Comparison of ENCODE assay signal across 8 mouse cellular contexts in the genomic region with DNA sequence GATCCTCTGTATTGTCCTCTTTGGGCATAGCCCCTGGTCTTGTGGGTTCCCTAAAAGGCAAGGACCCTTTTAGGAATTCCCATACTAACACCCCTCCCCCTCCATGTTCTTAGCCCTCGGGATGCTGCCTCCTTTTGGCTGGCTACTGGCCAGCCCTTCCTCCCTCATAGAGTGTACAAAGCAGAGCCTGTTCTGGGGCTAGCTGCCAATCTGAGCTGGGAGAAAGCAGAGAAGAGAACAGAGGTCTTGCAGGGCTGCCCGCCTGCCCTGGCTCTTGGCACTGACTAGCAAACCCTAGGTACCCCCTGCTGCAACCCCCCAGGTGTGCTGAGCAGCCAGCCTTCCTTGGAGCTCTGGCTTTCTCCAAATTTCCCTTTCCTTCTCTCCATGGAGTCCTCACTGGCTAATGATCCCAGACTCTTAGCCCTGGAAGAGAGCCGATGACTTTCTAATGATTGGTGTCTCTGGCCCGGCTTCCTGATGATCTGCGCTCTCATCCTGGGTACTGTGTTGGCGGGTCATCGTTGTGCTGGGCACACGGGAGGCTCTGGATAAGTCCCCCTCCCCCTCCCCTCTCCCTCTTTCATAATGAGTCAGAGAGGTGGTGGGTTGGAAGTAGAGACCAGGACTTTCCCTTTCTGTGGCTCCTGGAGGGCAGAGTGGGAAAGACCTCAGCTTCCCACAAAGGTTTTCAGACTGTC. TPM values are rescaled to one million over a fixed set of nuclear protein-coding genes. Genes with fewer than 3 reads are reported as not detected.
A peak's percentile ranks its signal among the peaks of the same experiment; 100 is the strongest.
DNase-seq lines count a peak whose midpoint lies in the region; ATAC-seq and TF ChIP-seq lines count a peak whose summit lies in the region.

No protein-coding gene starts in this region.

- H3K4me3 ChIP-seq in kidney, adult 2 months (ENCODE audit: insufficient read depth, low read depth, low read length), result no peak overlapping the region

- H3K27me3 ChIP-seq in kidney, adult 2 months (replicated peaks; ENCODE audit: control insufficient read depth, insufficient read depth, low read length), result no peaks in the 10 kb centered on the region

- peaks cover 36% of the 10 kb centered on the region for H3K4me1 ChIP-seq in kidney, adult 2 months (ENCODE audit: control insufficient read depth, insufficient read depth, low read length)

- H3K36me3 ChIP-seq in kidney, adult 2 months (ENCODE audit: control insufficient read depth, insufficient read depth, low read length), result no peaks in the 10 kb centered on the region

- H3K27ac ChIP-seq in kidney, adult 2 months (ENCODE audit: insufficient read depth, low read depth, low read length), result no peak overlapping the region

- no peak for TF ChIP-seq CTCF in kidney, adult 2 months (conservative IDR thresholded peaks at IDR 0.05; ENCODE audit: insufficient read depth, insufficient read length, low read depth, low read length)

- no peak for TF ChIP-seq POLR2A in kidney, adult 2 months (IDR thresholded peaks at IDR 0.05; ENCODE audit: low read depth, low read length)

- no peak for DNase-seq in cerebellum, adult 8-10 months
- DNase-seq in right cerebral cortex, adult 18-20 months, result peak; percentile 64
- DNase-seq in right cerebral cortex, postnatal 25 days, result no peak
- DNase-seq in kidney, adult 2 months, result peak; percentile 86
- peak; percentile 70 for DNase-seq in lung, postnatal 10 days
- DNase-seq in adrenal gland, postnatal 36 days, result no peak

- 30% methylated on average over 8 of the region's 8 CpGs for WGBS in kidney, adult 2 months

- 0 out of 2 replicates have a peak, but pooled peaks have one; percentile 40 for ATAC-seq in cerebellum, adult (ENCODE audit: insufficient number of reproducible peaks, low FRiP score, low TSS enrichment)
- no peak for ATAC-seq in granulocyte monocyte progenitor cell, adult 5-6 weeks (replicated peaks; ENCODE audit: poor library complexity, severe bottlenecking)

RNA-seq across cellular contexts. Expression of gene Fam83f, which starts 8.0 kb away (rescaled TPM):
- 2.8 and 3.1 TPM in 2 replicates for polyA plus RNA-seq in kidney, adult 2 months (2012; rRNA removed)
- total RNA-seq in granulocyte monocyte progenitor cell, adult 5-6 weeks (2014; fragmentation: Nextera tagmentation), result 0.30 and 1.0 TPM in 2 replicates
- total RNA-seq in granulocyte monocyte progenitor cell, adult 5-6 weeks (2017), result not detected in 2 replicates
- under 1 TPM; 0.13 to 0.16 TPM for total RNA-seq in adrenal gland, postnatal 36 days (2021)

RNA-seq across cellular contexts. Expression of gene Tnrc6b, which starts 31.4 kb away (rescaled TPM):
- 12.1 and 14.2 TPM in 2 replicates for polyA plus RNA-seq in kidney, adult 2 months (2012; rRNA removed)
- 48.8 and 59.3 TPM in 2 replicates for total RNA-seq in granulocyte monocyte progenitor cell, adult 5-6 weeks (2014; fragmentation: Nextera tagmentation)
- total RNA-seq in granulocyte monocyte progenitor cell, adult 5-6 weeks (2017), result 20.0 and 26.6 TPM in 2 replicates
- 10 to 100 TPM; 46.5 to 56.9 TPM for total RNA-seq in adrenal gland, postnatal 36 days (2021)

Comparison
In these comparisons a context has a peak if more than half of its experiments do, and no peak if none do; other contexts are left out.
1. DNase-seq: peak in right cerebral cortex, adult 18-20 months (single experiment), kidney, adult 2 months (single experiment) and lung, postnatal 10 days (single experiment); none in cerebellum, adult 8-10 months (single experiment), right cerebral cortex, postnatal 25 days (single experiment) and adrenal gland, postnatal 36 days (0 of 2).